Mouse (Mus musculus) hindlimb bud, embryonic 11.5 days (tissue): ENCODE data around the gene 4932438H23Rik.

ENCODE experiments used
- DNase-seq: peaks from one replicate; pipeline ENCODE4 v3.0.0-alpha.2; 2012; ENCODE audit warnings: low read depth, low spot score; ENCODE audit errors: extremely low spot score

Gene 4932438H23Rik

GRCm38 (mm10) chr16:91095022-91095421 lies at the start of gene 4932438H23Rik:
TSS of gene 4932438H23Rik (minus strand) at chr16:91095122.
- no peak for DNase-seq

GRCm38 (mm10) chr16:91140991-91141630 lies 46.2 kb upstream of the 4932438H23Rik start:
- DNase-seq, result no peak

GRCm38 (mm10) chr16:91140457-91140856 lies 45.5 kb upstream of the 4932438H23Rik start:
- no peak for DNase-seq

GRCm38 (mm10) chr16:91140056-91140455 lies 45.1 kb upstream of the 4932438H23Rik start:
- no peak for DNase-seq

- DNase-seq, result no peak
Measured at GRCm38 (mm10) chr16:91139481-91139880, 44.6 kb upstream of the 4932438H23Rik start.

- no peak for DNase-seq
Measured at GRCm38 (mm10) chr16:91138736-91139135, 43.8 kb upstream of the 4932438H23Rik start.

GRCm38 (mm10) chr16:91138151-91138550 lies 43.2 kb upstream of the 4932438H23Rik start:
- no peak for DNase-seq

GRCm38 (mm10) chr16:91136607-91137006 lies 41.7 kb upstream of the 4932438H23Rik start:
- DNase-seq, result no peak

GRCm38 (mm10) chr16:91129916-91130315 lies 35.0 kb upstream of the 4932438H23Rik start:
- no peak for DNase-seq

GRCm38 (mm10) chr16:91128431-91128830 lies 33.5 kb upstream of the 4932438H23Rik start:
- no peak for DNase-seq

GRCm38 (mm10) chr16:91126734-91127524 lies 32.0 kb upstream of the 4932438H23Rik start:
- DNase-seq, result no peak

GRCm38 (mm10) chr16:91124256-91124655 lies 29.3 kb upstream of the 4932438H23Rik start:
- no peak for DNase-seq

GRCm38 (mm10) chr16:91123821-91124220 lies 28.9 kb upstream of the 4932438H23Rik start:
- no peak for DNase-seq

- no peak for DNase-seq
Measured at GRCm38 (mm10) chr16:91119879-91120278, 25.0 kb upstream of the 4932438H23Rik start.

GRCm38 (mm10) chr16:91116696-91117095 lies 21.8 kb upstream of the 4932438H23Rik start:
- DNase-seq, result no peak

GRCm38 (mm10) chr16:91116006-91116405 lies 21.1 kb upstream of the 4932438H23Rik start:
- no peak for DNase-seq

- DNase-seq, result no peak
Measured at GRCm38 (mm10) chr16:91110999-91111535, 16.1 kb upstream of the 4932438H23Rik start.

- no peak for DNase-seq
Measured at GRCm38 (mm10) chr16:91107608-91108007, 12.7 kb upstream of the 4932438H23Rik start.

- DNase-seq, result no peak
Measured at GRCm38 (mm10) chr16:91105481-91106051, 10.6 kb upstream of the 4932438H23Rik start.

- DNase-seq, result no peak
Measured at GRCm38 (mm10) chr16:91104821-91105480, 10.0 kb upstream of the 4932438H23Rik start.

GRCm38 (mm10) chr16:91103386-91103785 lies 8.5 kb upstream of the 4932438H23Rik start:
- DNase-seq, result no peak
